Mouse (Mus musculus): ENCODE measurements around the gene Pkhd1. TPM values are rescaled to one million over a fixed set of nuclear protein-coding genes. Genes with fewer than 3 reads are reported as not detected.

Pkhd1 gene
- polyA plus RNA-seq, 1 experiment, result 1.1 TPM

GRCm38 (mm10) chr1:20429056-20429394 lies 188.8 kb downstream of the Pkhd1 start:
- H3K4me3 ChIP-seq, result no peak overlapping the region
- no peaks in the 10 kb centered on the region for H3K27me3 ChIP-seq (ENCODE audit: control insufficient read depth, insufficient read depth, insufficient read length)
- H3ac ChIP-seq (ENCODE audit: control insufficient read depth, insufficient read length), result no peak overlapping the region

GRCm38 (mm10) chr1:20428370-20429055 lies 189.4 kb downstream of the Pkhd1 start:
- no peaks in the 10 kb centered on the region for H3K36me3 ChIP-seq (ENCODE audit: control insufficient read depth, insufficient read depth)
- H3K27me3 ChIP-seq (ENCODE audit: control insufficient read depth, insufficient read depth, insufficient read length), result no peaks in the 10 kb centered on the region
- no peaks in the 10 kb centered on the region for H3K79me2 ChIP-seq (ENCODE audit: control insufficient read depth, insufficient read depth)
- H3K4me3 ChIP-seq, result no peak overlapping the region
- no peak overlapping the region for H3K4me2 ChIP-seq (ENCODE audit: low read depth)
- no peak for TF ChIP-seq SRF (IDR thresholded peaks at IDR 0.05; ENCODE audit: control insufficient read depth, insufficient read length, low read depth)
- H3ac ChIP-seq (ENCODE audit: control insufficient read depth, insufficient read length), result no peak overlapping the region

More at GRCm38 (mm10) chr1:20429056-20429394, 188.8 kb downstream of the Pkhd1 start:
- Histone ChIP-seq H3K4me2 (ENCODE audit: low read depth) (no peak overlapping the region), H3K79me2 (ENCODE audit: control insufficient read depth, insufficient read depth) (no peaks in the 10 kb centered on the region), H3K36me3 (ENCODE audit: control insufficient read depth, insufficient read depth) (no peaks in the 10 kb centered on the region)
- no peak for TF ChIP-seq MAX (IDR thresholded peaks at IDR 0.05; ENCODE audit: low read depth)
- no peak for TF ChIP-seq MYOD1 (IDR thresholded peaks at IDR 0.05; ENCODE audit: control insufficient read depth in 1 of 3, insufficient read length in 2 of 3, low read depth in 2 of 3)
- TF ChIP-seq CEBPB (IDR thresholded peaks at IDR 0.05; ENCODE audit: insufficient read depth, poor library complexity, severe bottlenecking), result no peak
- no peak for TF ChIP-seq SRF (IDR thresholded peaks at IDR 0.05; ENCODE audit: control insufficient read depth, insufficient read length, low read depth)
- TF ChIP-seq E2F4 (IDR thresholded peaks at IDR 0.05; ENCODE audit: insufficient read depth), result no peak
- no peak for TF ChIP-seq MYOG (IDR thresholded peaks at IDR 0.05; ENCODE audit: control insufficient read depth in 1 of 3, insufficient read depth in 1 of 3, insufficient read length in 2 of 3, low read depth in 2 of 3)
- TF ChIP-seq TCF12 (IDR thresholded peaks at IDR 0.05; ENCODE audit: insufficient read depth, poor library complexity, severe bottlenecking), result no peak
- no peak for TF ChIP-seq USF1 (IDR thresholded peaks at IDR 0.05; ENCODE audit: low read depth)
- TF ChIP-seq POLR2AphosphoS2 (IDR thresholded peaks at IDR 0.05; ENCODE audit: insufficient read length, low read depth), result no peak
- TF ChIP-seq POLR2A (IDR thresholded peaks at IDR 0.05; ENCODE audit: insufficient read length, low read depth), result no peak
- TF ChIP-seq REST (IDR thresholded peaks at IDR 0.05; ENCODE audit: insufficient read depth, insufficient read length), result no peak
- no peak for TF ChIP-seq TCF3 (IDR thresholded peaks at IDR 0.05; ENCODE audit: insufficient read length, low read depth)

GRCm38 (mm10) chr1:20409411-20409967 lies 208.4 kb downstream of the Pkhd1 start:
- Histone ChIP-seq H3K36me3 (ENCODE audit: control insufficient read depth, insufficient read depth) (no peaks in the 10 kb centered on the region), H3ac (ENCODE audit: control insufficient read depth, insufficient read length) (no peak overlapping the region), H3K79me2 (ENCODE audit: control insufficient read depth, insufficient read depth) (no peaks in the 10 kb centered on the region), H3K4me3 (no peak overlapping the region), H3K27me3 (ENCODE audit: control insufficient read depth, insufficient read depth, insufficient read length) (no peaks in the 10 kb centered on the region), H3K4me2 (ENCODE audit: low read depth) (no peak overlapping the region)
- no peak for TF ChIP-seq POLR2A (IDR thresholded peaks at IDR 0.05; ENCODE audit: insufficient read length, low read depth)
- TF ChIP-seq TCF3 (IDR thresholded peaks at IDR 0.05; ENCODE audit: insufficient read length, low read depth), result no peak
- TF ChIP-seq MYOG (IDR thresholded peaks at IDR 0.05; ENCODE audit: control insufficient read depth in 1 of 3, insufficient read depth in 1 of 3, insufficient read length in 2 of 3, low read depth in 2 of 3), result no peak
- TF ChIP-seq E2F4 (IDR thresholded peaks at IDR 0.05; ENCODE audit: insufficient read depth), result no peak
- TF ChIP-seq SRF (IDR thresholded peaks at IDR 0.05; ENCODE audit: control insufficient read depth, insufficient read length, low read depth), result no peak
- no peak for TF ChIP-seq MYOD1 (IDR thresholded peaks at IDR 0.05; ENCODE audit: control insufficient read depth in 1 of 3, insufficient read length in 2 of 3, low read depth in 2 of 3)
- TF ChIP-seq REST (IDR thresholded peaks at IDR 0.05; ENCODE audit: insufficient read depth, insufficient read length), result no peak
- TF ChIP-seq CEBPB (IDR thresholded peaks at IDR 0.05; ENCODE audit: insufficient read depth, poor library complexity, severe bottlenecking), result no peak
- no peak for TF ChIP-seq POLR2AphosphoS2 (IDR thresholded peaks at IDR 0.05; ENCODE audit: insufficient read length, low read depth)
- TF ChIP-seq MAX (IDR thresholded peaks at IDR 0.05; ENCODE audit: low read depth), result no peak
- TF ChIP-seq USF1 (IDR thresholded peaks at IDR 0.05; ENCODE audit: low read depth), result no peak
- no peak for TF ChIP-seq TCF12 (IDR thresholded peaks at IDR 0.05; ENCODE audit: insufficient read depth, poor library complexity, severe bottlenecking)

GRCm38 (mm10) chr1:20398319-20398718 lies 219.5 kb downstream of the Pkhd1 start:
- no peaks in the 10 kb centered on the region for H3K79me2 ChIP-seq (ENCODE audit: control insufficient read depth, insufficient read depth)
- no peak overlapping the region for H3ac ChIP-seq (ENCODE audit: control insufficient read depth, insufficient read length)
- TF ChIP-seq POLR2AphosphoS2 (IDR thresholded peaks at IDR 0.05; ENCODE audit: insufficient read length, low read depth) (no peak), E2F4 (IDR thresholded peaks at IDR 0.05; ENCODE audit: insufficient read depth) (no peak), MYOG (IDR thresholded peaks at IDR 0.05; ENCODE audit: control insufficient read depth in 1 of 3, insufficient read depth in 1 of 3, insufficient read length in 2 of 3, low read depth in 2 of 3) (no peak), SRF (IDR thresholded peaks at IDR 0.05; ENCODE audit: control insufficient read depth, insufficient read length, low read depth) (no peak), TCF3 (IDR thresholded peaks at IDR 0.05; ENCODE audit: insufficient read length, low read depth) (no peak), TCF12 (IDR thresholded peaks at IDR 0.05; ENCODE audit: insufficient read depth, poor library complexity, severe bottlenecking) (no peak), REST (IDR thresholded peaks at IDR 0.05; ENCODE audit: insufficient read depth, insufficient read length) (no peak), USF1 (IDR thresholded peaks at IDR 0.05; ENCODE audit: low read depth) (no peak), MYOD1 (IDR thresholded peaks at IDR 0.05; ENCODE audit: control insufficient read depth in 1 of 3, insufficient read length in 2 of 3, low read depth in 2 of 3) (no peak), POLR2A (IDR thresholded peaks at IDR 0.05; ENCODE audit: insufficient read length, low read depth) (no peak), MAX (IDR thresholded peaks at IDR 0.05; ENCODE audit: low read depth) (no peak), CEBPB (IDR thresholded peaks at IDR 0.05; ENCODE audit: insufficient read depth, poor library complexity, severe bottlenecking) (no peak)
- H3K27me3 ChIP-seq (ENCODE audit: control insufficient read depth, insufficient read depth, insufficient read length), result no peaks in the 10 kb centered on the region
- no peak overlapping the region for H3K4me2 ChIP-seq (ENCODE audit: low read depth)
- no peak overlapping the region for H3K4me3 ChIP-seq
- no peaks in the 10 kb centered on the region for H3K36me3 ChIP-seq (ENCODE audit: control insufficient read depth, insufficient read depth)
